8 mouse cellular contexts compared by ENCODE assay signal in genomic region chr17:84188374-84188961, GRCm38 (mm10). TPM values are rescaled to one million over a fixed set of nuclear protein-coding genes. Genes with fewer than 3 reads are reported as not detected.
DNase-seq lines count a peak whose midpoint lies in the region; ATAC-seq and TF ChIP-seq lines count a peak whose summit lies in the region.

No protein-coding gene starts in this region.

- WGBS in cerebellum, adult 2 months, result 9% methylated on average over 38 of the region's 38 CpGs
- WGBS in forebrain, postnatal 0 days, result 3% methylated on average over 38 of the region's 38 CpGs
- WGBS in lung, embryonic 16.5 days, result 2% methylated on average over 38 of the region's 38 CpGs

- H3K9ac ChIP-seq in ES-E14 (ENCODE audit: insufficient read depth, low read depth, low read length, poor library complexity, severe bottlenecking), result peak overlapping the region; percentile 94
- H3K9ac ChIP-seq in forebrain, postnatal 0 days, result peak overlapping the region; percentile 57
- H3K9ac ChIP-seq in lung, embryonic 16.5 days (ENCODE audit: low read length), result peak overlapping the region; percentile 78

- peak overlapping the region; percentile 82 to 98 for H3K4me3 ChIP-seq in ES-E14 (ENCODE audit: insufficient read depth in 1 of 2, low read depth in 1 of 2, low read length in 2 of 2, poor library complexity in 1 of 2, severe bottlenecking in 1 of 2)
- peak overlapping the region; percentile 73 for H3K4me3 ChIP-seq in cerebellum, adult 2 months (replicated peaks; ENCODE audit: insufficient read depth, low read depth, low read length)
- peak overlapping the region; percentile 56 for H3K4me3 ChIP-seq in forebrain, postnatal 0 days (ENCODE audit: low read depth, low read length)
- H3K4me3 ChIP-seq in lung, embryonic 16.5 days (ENCODE audit: low read length), result peak overlapping the region; percentile 80

- peak; percentile 73 for ATAC-seq in forebrain, postnatal 0 days
- ATAC-seq in lung, embryonic 16.5 days (ENCODE audit: low read depth), result peak; percentile 91

- H3K4me2 ChIP-seq in forebrain, postnatal 0 days (ENCODE audit: low read depth), result peak overlapping the region; percentile 85
- H3K4me2 ChIP-seq in lung, embryonic 16.5 days (ENCODE audit: low read depth, low read length), result peak overlapping the region; percentile 91

- TF ChIP-seq POLR2A in cerebellum, adult 2 months (IDR thresholded peaks at IDR 0.05; ENCODE audit: borderline replicate concordance, insufficient read depth, low read length), result no peak

- peaks cover 3 to 9% of the 10 kb centered on the region in 2 experiments; a peak in 2 of 4 replicates for H3K4me1 ChIP-seq in ES-E14 (ENCODE audit: control insufficient read depth in 2 of 2, insufficient read depth in 2 of 2, low read length in 2 of 2, poor library complexity in 1 of 2)
- H3K4me1 ChIP-seq in cerebellum, adult 2 months (ENCODE audit: control insufficient read depth, insufficient read depth, low read length), result no peaks in the 10 kb centered on the region; the same call in 1 of the 2 replicates
- no peaks in the 10 kb centered on the region for H3K4me1 ChIP-seq in forebrain, postnatal 0 days (ENCODE audit: insufficient read depth)
- peaks cover 14% of the 10 kb centered on the region for H3K4me1 ChIP-seq in lung, embryonic 16.5 days (replicated peaks; ENCODE audit: control insufficient read depth, insufficient read depth, low read length)

- no peaks in the 10 kb centered on the region for H3K9me3 ChIP-seq in ES-E14 (ENCODE audit: control insufficient read depth, insufficient read depth, low read depth, low read length)
- H3K9me3 ChIP-seq in forebrain, postnatal 0 days (ENCODE audit: low read length), result no peaks in the 10 kb centered on the region
- H3K9me3 ChIP-seq in lung, embryonic 16.5 days (ENCODE audit: control insufficient read depth, low read length), result no peaks in the 10 kb centered on the region

- peaks cover 30% of the 10 kb centered on the region for H3K36me3 ChIP-seq in ES-E14 (ENCODE audit: control insufficient read depth, insufficient read depth, low read length, poor library complexity, severe bottlenecking)
- peaks cover 3% of the 10 kb centered on the region; the same call in 1 of the 2 replicates for H3K36me3 ChIP-seq in forebrain, postnatal 0 days (ENCODE audit: insufficient read depth)
- peaks cover 9% of the 10 kb centered on the region for H3K36me3 ChIP-seq in lung, embryonic 16.5 days (ENCODE audit: control insufficient read depth, insufficient read depth, low read length)

- no peak for TF ChIP-seq CTCF in cerebellum, adult 2 months (IDR thresholded peaks at IDR 0.05; ENCODE audit: borderline replicate concordance, insufficient read depth, low read depth, low read length)
- TF ChIP-seq CTCF in forebrain, postnatal 0 days (IDR thresholded peaks at IDR 0.05; ENCODE audit: low read depth), result no peak

- in situ Hi-C loops in ES-E14 (cut with MboI; ENCODE audit: low sequenced_read_pairs in 2 of 2, unreplicated experiment in 2 of 2), result no loop called here

- H3K27me3 ChIP-seq in cerebellum, adult 2 months (ENCODE audit: control insufficient read depth, insufficient read depth, low read length), result peaks cover 8% of the 10 kb centered on the region; the same call in 1 of the 2 replicates
- no peaks in the 10 kb centered on the region for H3K27me3 ChIP-seq in forebrain, postnatal 0 days (ENCODE audit: insufficient read depth, low read length)
- H3K27me3 ChIP-seq in lung, embryonic 16.5 days (ENCODE audit: control insufficient read depth, insufficient read depth, low read depth, low read length), result no peaks in the 10 kb centered on the region

- DNase-seq in ES-E14 (ENCODE audit: low read depth, low spot score), result peak; percentile 82
- DNase-seq in cerebellum, adult 2 months, result peak; percentile 67 to 73
- DNase-seq in forebrain, postnatal 0 days, result peak; percentile 73
- peak; percentile 95 for DNase-seq in heart, postnatal 4 days
- peak; percentile 84 to 87 for DNase-seq in layer of hippocampus, adult 8-10 months (ENCODE audit: low spot score in 2 of 2)
- peak; percentile 97 for DNase-seq in ovary, adult 18-20 months (ENCODE audit: low spot score)
- peak; percentile 70 for DNase-seq in thymus, postnatal 0 days (ENCODE audit: low spot score)

- H3K27ac ChIP-seq in ES-E14 (ENCODE audit: insufficient read depth, low read depth, low read length, poor library complexity, severe bottlenecking), result peak overlapping the region; percentile 99
- H3K27ac ChIP-seq in cerebellum, adult 2 months (ENCODE audit: insufficient read depth, low read length), result peak overlapping the region; percentile 9; the same call in 1 of the 2 replicates
- H3K27ac ChIP-seq in forebrain, postnatal 0 days (ENCODE audit: low read depth, low read length), result peak overlapping the region; percentile 78
- H3K27ac ChIP-seq in lung, embryonic 16.5 days (ENCODE audit: low read length), result peak overlapping the region; percentile 99

TF ChIP-seq in ES-E14, 5 proteins besides CTCF, POLR2A, EP300 and RAD21:
- no peak for TF ChIP-seq HCFC1 (IDR thresholded peaks at IDR 0.05; ENCODE audit: borderline replicate concordance, insufficient read depth, low read length)
- TF ChIP-seq MAFK (IDR thresholded peaks at IDR 0.05; ENCODE audit: insufficient read depth, low read depth, low read length), result no peak
- no peak for TF ChIP-seq ZNF384 (IDR thresholded peaks at IDR 0.05; ENCODE audit: low read depth, low read length)
- no peak for TF ChIP-seq ZC3H11A (IDR thresholded peaks at IDR 0.05; ENCODE audit: borderline replicate concordance, low read depth, low read length)
- no peak for TF ChIP-seq CHD2 (IDR thresholded peaks at IDR 0.05; ENCODE audit: low read depth, low read length)

RNA-seq across cellular contexts. Expression of gene Zfp36l2, which starts 0.7 kb away (rescaled TPM):
- total RNA-seq in ES-E14 (2012; rRNA removed), result 11.0 and 12.6 TPM in 2 replicates
- polyA plus RNA-seq in cerebellum, adult 2 months (2012; rRNA removed), result 14.2 and 15.9 TPM in 2 replicates
- total RNA-seq in forebrain, postnatal 0 days (2014; rRNA removed), result 7.5 and 9.6 TPM in 2 replicates
- 3.8 and 5.1 TPM in 2 replicates for polyA plus RNA-seq in forebrain, postnatal 0 days (2015; fragmentation: Nextera tagmentation; extraction: Ambion mirVana)
- 10 to 100 TPM; 37.0 to 41.0 TPM for total RNA-seq in heart, postnatal 4 days (2021)
- total RNA-seq in layer of hippocampus, adult 8-10 months (2022), result 10 to 100 TPM; 23.9 to 30.9 (median 29.5) TPM
- 10.1 and 11.2 TPM in 2 replicates for polyA plus RNA-seq in lung, embryonic 16.5 days (2015; fragmentation: Nextera tagmentation; extraction: Ambion mirVana)
- 28.4 and 35.1 TPM in 2 replicates for polyA plus RNA-seq in thymus, postnatal 0 days (2015; fragmentation: Nextera tagmentation; extraction: Ambion mirVana)

Comparison
In these comparisons a context has a peak if more than half of its experiments do, and no peak if none do; other contexts are left out.
1. Peak in every context shown above with its lines: DNase-seq, ATAC-seq, H3K4me3 ChIP-seq and H3K27ac ChIP-seq.
2. H3K27ac ChIP-seq: peak in every context shown above with its lines; median percentile 99 in ES-E14; 99 in lung, embryonic 16.5 days; 78 in forebrain, postnatal 0 days; 9 in cerebellum, adult 2 months.